ENCODE assay signal across 16 mouse cellular contexts in genomic region chr10:122055826-122056225, GRCm38 (mm10).
"Had no signal": no experiment of that assay in that cellular context is flagged by ENCODE, and none has a peak within 500 bp of the region (broad histone marks: within the 10 kb centered on the region; RNA-seq: fewer than 3 reads in every experiment).

No protein-coding gene starts in this region.

- H3K9me3 ChIP-seq: neural tube, embryonic 13.5 days; neural tube, embryonic 15.5 days; stomach, embryonic 15.5 days had no signal

- H3K27me3 ChIP-seq: neural tube, embryonic 13.5 days; neural tube, embryonic 15.5 days; stomach, embryonic 15.5 days had no signal

- H3K36me3 ChIP-seq: neural tube, embryonic 13.5 days; neural tube, embryonic 15.5 days; stomach, embryonic 15.5 days had no signal

- H3K4me1 ChIP-seq: neural tube, embryonic 13.5 days; neural tube, embryonic 15.5 days; stomach, embryonic 15.5 days had no signal

- H3K4me2 ChIP-seq: neural tube, embryonic 13.5 days; neural tube, embryonic 15.5 days; stomach, embryonic 15.5 days had no signal

- H3K9ac ChIP-seq: neural tube, embryonic 13.5 days; neural tube, embryonic 15.5 days; stomach, embryonic 15.5 days had no signal

- H3K4me3 ChIP-seq: neural tube, embryonic 13.5 days; neural tube, embryonic 15.5 days; stomach, embryonic 15.5 days had no signal

- DNase-seq: retina, postnatal 1 day; right cerebral cortex, adult 18-20 months; right cerebral cortex, postnatal 14 days; right cerebral cortex, postnatal 25 days; right cerebral cortex, postnatal 4 days; spleen, adult 18-20 months; thymus, adult 18-20 months; thymus, adult 2 months; thymus, postnatal 14 days; thymus, postnatal 25 days; thymus, postnatal 36 days; thymus, postnatal 4 days had no signal

- H3K27ac ChIP-seq: neural tube, embryonic 13.5 days; neural tube, embryonic 15.5 days; stomach, embryonic 15.5 days; stomach, postnatal 0 days had no signal
